Mouse (Mus musculus) cortical plate, adult 2 months (tissue): Measurements from ENCODE around the gene Ncoa3.

ENCODE experiments used
- CTCF ChIP-seq: fragments of 200-500 bp; IDR thresholded peaks from 2 replicates; pipeline ENCODE4 v1.5.1; 2011; ENCODE audit warnings: mild to moderate bottlenecking, control low read depth, low read length; ENCODE audit not compliant: insufficient read depth; ENCODE audit errors: extremely low read depth
- POLR2A ChIP-seq: fragments of 200-500 bp; IDR thresholded peaks from 2 replicates; pipeline ENCODE4 v1.6.1; 2011; ENCODE audit warnings: mild to moderate bottlenecking, low read length, control low read depth; ENCODE audit not compliant: insufficient read depth; ENCODE audit errors: extremely low read depth

GRCm38 (mm10) chr2:165958556-165958955, 33.9 kb upstream of the Ncoa3 start:
- TF ChIP-seq CTCF (no peak), POLR2A (no peak)
